In the genomic region with DNA sequence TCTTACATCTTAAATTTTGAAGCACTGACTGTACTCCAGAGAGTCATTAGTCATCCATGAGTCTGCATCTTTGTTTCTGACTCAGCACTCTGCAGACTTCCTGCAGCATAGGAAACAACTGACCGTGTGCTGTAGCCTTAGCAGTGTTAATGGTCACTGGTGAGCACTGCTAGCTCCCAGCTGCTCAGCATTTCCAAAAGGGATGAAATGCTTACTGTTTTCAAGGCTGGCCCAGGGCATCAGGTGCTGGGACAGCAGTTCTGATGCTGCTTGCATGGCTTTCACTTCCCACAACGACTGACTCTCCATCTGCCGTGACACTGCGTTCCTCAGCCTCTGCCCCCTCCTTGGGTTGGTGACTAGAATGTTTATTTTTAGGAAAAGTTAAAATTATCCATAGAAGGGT, we compare ENCODE assay signal across 8 mouse cellular contexts. TPM values are rescaled to one million over a fixed set of nuclear protein-coding genes. Genes with fewer than 3 reads are reported as not detected.
DNase-seq lines count a peak whose midpoint lies in the region; ATAC-seq and TF ChIP-seq lines count a peak whose summit lies in the region.

No protein-coding gene starts in this region.

- TF ChIP-seq POLR2A in myocyte (IDR thresholded peaks at IDR 0.05; ENCODE audit: insufficient read length, low read depth): no peak

- H3K4me2 ChIP-seq in lung, embryonic 14.5 days: no peak overlapping the region
- no peak overlapping the region for H3K4me2 ChIP-seq in intestine, embryonic 14.5 days (ENCODE audit: low read length)
- H3K4me2 ChIP-seq in myocyte (ENCODE audit: low read depth): peak overlapping the region; percentile 83
- no peak overlapping the region for H3K4me2 ChIP-seq in forebrain, embryonic 16.5 days (ENCODE audit: low read length)

- no peaks in the 10 kb centered on the region for H3K36me3 ChIP-seq in lung, embryonic 14.5 days (ENCODE audit: insufficient read depth)
- no peaks in the 10 kb centered on the region for H3K36me3 ChIP-seq in intestine, embryonic 14.5 days (ENCODE audit: control insufficient read depth, insufficient read depth, low read length)
- H3K36me3 ChIP-seq in myocyte (ENCODE audit: control insufficient read depth, insufficient read depth): no peaks in the 10 kb centered on the region
- H3K36me3 ChIP-seq in forebrain, embryonic 16.5 days (ENCODE audit: control insufficient read depth, insufficient read depth): no peaks in the 10 kb centered on the region

- H3K4me3 ChIP-seq in lung, embryonic 14.5 days (ENCODE audit: low read depth, low read length): no peak overlapping the region
- no peak overlapping the region for H3K4me3 ChIP-seq in intestine, embryonic 14.5 days (ENCODE audit: low read depth, low read length)
- H3K4me3 ChIP-seq in myocyte: no peak overlapping the region
- H3K4me3 ChIP-seq in forebrain, embryonic 16.5 days (replicated peaks; ENCODE audit: low read length): no peak overlapping the region

- TF ChIP-seq CTCF in lung, embryonic 14.5 days (IDR thresholded peaks at IDR 0.05; ENCODE audit: low read depth): no peak

- peak; percentile 80; the same call in 1 of the 2 replicates for ATAC-seq in lung, embryonic 14.5 days (ENCODE audit: insufficient read depth)
- 0 out of 2 replicates have a peak, but pooled peaks have one; percentile 27 for ATAC-seq in intestine, embryonic 14.5 days (replicated peaks; ENCODE audit: low FRiP score, low TSS enrichment, low read depth)
- no peak for ATAC-seq in forebrain, embryonic 16.5 days

- H3K9me3 ChIP-seq in lung, embryonic 14.5 days (ENCODE audit: low read depth, low read length): no peaks in the 10 kb centered on the region
- no peaks in the 10 kb centered on the region for H3K9me3 ChIP-seq in intestine, embryonic 14.5 days (ENCODE audit: control insufficient read depth, low read length)
- no peaks in the 10 kb centered on the region for H3K9me3 ChIP-seq in forebrain, embryonic 16.5 days (ENCODE audit: control insufficient read depth, low read length)

- H3ac ChIP-seq in myocyte (ENCODE audit: control insufficient read depth, insufficient read length): no peak overlapping the region

- DNase-seq in adrenal gland, postnatal 10 days: peak; percentile 44
- DNase-seq in adrenal gland, postnatal 4 days (ENCODE audit: low spot score in 2 of 2): no peak
- peak; percentile 66 for DNase-seq in lung, embryonic 14.5 days
- no peak for DNase-seq in lung, adult 18-20 months
- peak; percentile 79 for DNase-seq in c-Kit-negative CD71-positive TER-119-positive erythroid progenitor cells, embryonic 14.5 days (ENCODE audit: low read depth, low spot score)
- DNase-seq in intestine, embryonic 14.5 days (ENCODE audit: low spot score): no peak

- no peak overlapping the region for H3K9ac ChIP-seq in lung, embryonic 14.5 days
- no peak overlapping the region for H3K9ac ChIP-seq in intestine, embryonic 14.5 days (ENCODE audit: low read length)
- H3K9ac ChIP-seq in forebrain, embryonic 16.5 days (replicated peaks; ENCODE audit: low read depth, low read length): no peak overlapping the region

- 0 out of 2 replicates have a peak, but pooled peaks cover 4% of the 10 kb centered on the region for H3K4me1 ChIP-seq in lung, embryonic 14.5 days (ENCODE audit: insufficient read depth)
- H3K4me1 ChIP-seq in intestine, embryonic 14.5 days (replicated peaks; ENCODE audit: control insufficient read depth, insufficient read depth, low read length): peaks cover 9% of the 10 kb centered on the region
- H3K4me1 ChIP-seq in forebrain, embryonic 16.5 days (replicated peaks; ENCODE audit: control insufficient read depth, insufficient read depth, low read length): no peaks in the 10 kb centered on the region

- WGBS in lung, embryonic 14.5 days: 23% methylated on average over 4 of the region's 4 CpGs
- 28% methylated on average over 4 of the region's 4 CpGs for WGBS in intestine, embryonic 14.5 days
- WGBS in forebrain, embryonic 16.5 days: 76% methylated on average over 4 of the region's 4 CpGs

- no peak overlapping the region for H3K27ac ChIP-seq in lung, embryonic 14.5 days (ENCODE audit: low read depth)
- no peak overlapping the region for H3K27ac ChIP-seq in intestine, embryonic 14.5 days (ENCODE audit: low read depth)
- H3K27ac ChIP-seq in forebrain, embryonic 16.5 days (ENCODE audit: low read length): no peak overlapping the region

- no peaks in the 10 kb centered on the region for H3K27me3 ChIP-seq in lung, embryonic 14.5 days (ENCODE audit: insufficient read depth, low read length)
- no peaks in the 10 kb centered on the region for H3K27me3 ChIP-seq in intestine, embryonic 14.5 days (replicated peaks; ENCODE audit: control insufficient read depth, insufficient read depth, low read length)
- H3K27me3 ChIP-seq in myocyte (ENCODE audit: control insufficient read depth, insufficient read depth, insufficient read length): no peaks in the 10 kb centered on the region
- H3K27me3 ChIP-seq in forebrain, embryonic 16.5 days (replicated peaks; ENCODE audit: control insufficient read depth, insufficient read depth, low read length): no peaks in the 10 kb centered on the region

- H3K79me2 ChIP-seq in myocyte (ENCODE audit: control insufficient read depth, insufficient read depth): no peaks in the 10 kb centered on the region

TF ChIP-seq in myocyte, 11 proteins besides CTCF, POLR2A, EP300 and RAD21:
- TF ChIP-seq TCF12 (IDR thresholded peaks at IDR 0.05; ENCODE audit: insufficient read depth, poor library complexity, severe bottlenecking) (no peak), SRF (IDR thresholded peaks at IDR 0.05; ENCODE audit: control insufficient read depth, insufficient read length, low read depth) (no peak), MAX (IDR thresholded peaks at IDR 0.05; ENCODE audit: low read depth) (no peak), CEBPB (IDR thresholded peaks at IDR 0.05; ENCODE audit: insufficient read depth, poor library complexity, severe bottlenecking) (no peak), MYOG (IDR thresholded peaks at IDR 0.05; ENCODE audit: control insufficient read depth in 1 of 3, insufficient read depth in 1 of 3, insufficient read length in 2 of 3, low read depth in 2 of 3) (peak in 1 of 3 experiments; percentile 65), TCF3 (IDR thresholded peaks at IDR 0.05; ENCODE audit: insufficient read length, low read depth) (no peak), MYOD1 (IDR thresholded peaks at IDR 0.05; ENCODE audit: control insufficient read depth in 1 of 3, insufficient read length in 2 of 3, low read depth in 2 of 3) (peak in 2 of 3 experiments; percentile 47 to 50), USF1 (IDR thresholded peaks at IDR 0.05; ENCODE audit: low read depth) (no peak), REST (IDR thresholded peaks at IDR 0.05; ENCODE audit: insufficient read depth, insufficient read length) (no peak)

RNA-seq across cellular contexts. Expression of a gene that starts 29.8 kb away (rescaled TPM):
- 10 to 100 TPM; 22.0 to 24.8 TPM for total RNA-seq in adrenal gland, postnatal 10 days (2021)
- 10 to 100 TPM in 1 of 2 experiments, 1 to 10 TPM in 1; 9.4 to 12.6 TPM for total RNA-seq in adrenal gland, postnatal 4 days (2021)
- 29.5 and 30.8 TPM in 2 replicates for polyA plus RNA-seq in lung, embryonic 14.5 days (2014; fragmentation: Nextera tagmentation; extraction: Ambion mirVana)
- polyA plus RNA-seq in intestine, embryonic 14.5 days (2014; fragmentation: Nextera tagmentation; extraction: Ambion mirVana): 38.1 and 43.5 TPM in 2 replicates
- 19.5 TPM for polyA plus RNA-seq in myocyte (2012; fragmentation: generic; extraction: Trizol)
- 22.3 and 23.3 TPM in 2 replicates for polyA plus RNA-seq in forebrain, embryonic 16.5 days (2015; fragmentation: Nextera tagmentation; extraction: Ambion mirVana)

RNA-seq across cellular contexts. Expression of a gene that starts 29.8 kb away (rescaled TPM):
- 10 to 100 TPM; 22.8 to 23.3 TPM for total RNA-seq in adrenal gland, postnatal 10 days (2021)
- 10 to 100 TPM; 13.2 to 18.9 TPM for total RNA-seq in adrenal gland, postnatal 4 days (2021)
- polyA plus RNA-seq in lung, embryonic 14.5 days (2014; fragmentation: Nextera tagmentation; extraction: Ambion mirVana): 11.9 and 12.2 TPM in 2 replicates
- polyA plus RNA-seq in intestine, embryonic 14.5 days (2014; fragmentation: Nextera tagmentation; extraction: Ambion mirVana): 15.5 and 16.2 TPM in 2 replicates
- polyA plus RNA-seq in myocyte (2012; fragmentation: generic; extraction: Trizol): 3.4 TPM
- polyA plus RNA-seq in forebrain, embryonic 16.5 days (2015; fragmentation: Nextera tagmentation; extraction: Ambion mirVana): 13.3 and 16.9 TPM in 2 replicates

RNA-seq across cellular contexts. Expression of a gene that starts 30.0 kb away (rescaled TPM):
- total RNA-seq in adrenal gland, postnatal 10 days (2021): 1 to 10 TPM; 4.3 to 6.2 TPM
- 1 to 10 TPM; 7.4 to 7.6 TPM for total RNA-seq in adrenal gland, postnatal 4 days (2021)
- polyA plus RNA-seq in lung, embryonic 14.5 days (2014; fragmentation: Nextera tagmentation; extraction: Ambion mirVana): 5.5 and 6.3 TPM in 2 replicates
- polyA plus RNA-seq in intestine, embryonic 14.5 days (2014; fragmentation: Nextera tagmentation; extraction: Ambion mirVana): 5.8 and 6.1 TPM in 2 replicates
- 1.2 TPM for polyA plus RNA-seq in myocyte (2012; fragmentation: generic; extraction: Trizol)
- polyA plus RNA-seq in forebrain, embryonic 16.5 days (2015; fragmentation: Nextera tagmentation; extraction: Ambion mirVana): 12.4 and 12.6 TPM in 2 replicates

RNA-seq across cellular contexts. Expression of a gene that starts 35.5 kb away (rescaled TPM):
- 10 to 100 TPM; 13.4 to 31.2 TPM for total RNA-seq in adrenal gland, postnatal 10 days (2021)
- total RNA-seq in adrenal gland, postnatal 4 days (2021): 10 to 100 TPM in 1 of 2 experiments, not detected in 1; 20.2 TPM
- polyA plus RNA-seq in lung, embryonic 14.5 days (2014; fragmentation: Nextera tagmentation; extraction: Ambion mirVana): 29.3 and 36.8 TPM in 2 replicates
- polyA plus RNA-seq in intestine, embryonic 14.5 days (2014; fragmentation: Nextera tagmentation; extraction: Ambion mirVana): 48.4 and 49.0 TPM in 2 replicates
- 21.8 TPM for polyA plus RNA-seq in myocyte (2012; fragmentation: generic; extraction: Trizol)
- 21.2 and 24.6 TPM in 2 replicates for polyA plus RNA-seq in forebrain, embryonic 16.5 days (2015; fragmentation: Nextera tagmentation; extraction: Ambion mirVana)

Comparison
In these comparisons a context has a peak if more than half of its experiments do, and no peak if none do; other contexts are left out.
1. DNase-seq: peak in adrenal gland, postnatal 10 days (single experiment), lung, embryonic 14.5 days (single experiment) and c-Kit-negative CD71-positive TER-119-positive erythroid progenitor cells, embryonic 14.5 days (single experiment); none in adrenal gland, postnatal 4 days (0 of 2), lung, adult 18-20 months (0 of 2) and intestine, embryonic 14.5 days (single experiment).